Mouse (Mus musculus) bone marrow macrophage, adult 2 months (primary cell): ENCODE measurements around the gene Scyl1. TPM values are rescaled to one million over a fixed set of nuclear protein-coding genes. Genes with fewer than 3 reads are reported as not detected.

Experiments
- H3K27ac ChIP-seq: 2 replicates; pipeline ENCODE4 v1.5.1; 2012; ENCODE audit warnings: low read depth, low read length; ENCODE audit not compliant: insufficient read depth
- H3K4me1 ChIP-seq: 2 replicates; pipeline ENCODE4 v1.6.1; 2012; ENCODE audit warnings: low read length; ENCODE audit not compliant: control insufficient read depth, insufficient read depth
- H3K4me3 ChIP-seq: 2 replicates; pipeline ENCODE4 v1.5.1; 2012; ENCODE audit warnings: mild to moderate bottlenecking, low read length, moderate library complexity; ENCODE audit not compliant: insufficient read depth
- CTCF ChIP-seq: IDR thresholded peaks from 2 replicates; pipeline ENCODE4 v1.5.1; 2012; ENCODE audit warnings: low read depth, mild to moderate bottlenecking, low read length, moderate library complexity
- POLR2A ChIP-seq: IDR thresholded peaks from 2 replicates; pipeline ENCODE4 v1.6.1; 2012; ENCODE audit warnings: mild to moderate bottlenecking, low read depth, low read length, borderline replicate concordance
- polyA plus RNA-seq: library from polyadenylated mRNA; stranded (reverse); fragments of >200 nt; gene quantifications from 2 replicates; pipeline ENCODE4 v1.2.4, GENCODE M21; 2012; ENCODE audit not compliant: missing spikeins, insufficient read depth, insufficient read length

Scyl1 gene
- polyA plus RNA-seq, 1 experiment: 48.3 TPM

DNA sequence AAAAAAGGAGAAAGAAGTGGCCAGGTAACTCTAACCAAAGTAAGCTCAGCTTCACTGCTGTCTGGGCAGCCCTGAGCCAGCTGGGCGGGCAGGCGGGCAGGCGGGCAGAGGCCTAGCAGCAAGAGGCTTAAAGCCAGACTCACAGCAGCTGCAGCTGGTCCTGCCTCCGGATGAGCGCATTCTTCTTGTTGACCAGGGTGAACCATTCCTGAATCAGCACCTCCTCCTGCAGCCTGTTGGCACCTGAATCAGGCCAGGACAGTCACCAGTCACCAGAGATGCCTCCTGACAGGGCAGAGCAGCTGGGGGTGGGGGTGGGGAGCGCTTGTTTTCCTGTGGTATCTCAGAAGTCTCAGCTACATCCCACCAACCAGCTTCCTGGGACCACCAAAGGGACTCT is 61.2 kb downstream of the Scyl1 start:
- Histone ChIP-seq H3K27ac (no peak overlapping the region), H3K4me1 (peaks cover 43% of the 10 kb centered on the region), H3K4me3 (no peak overlapping the region)
- no peak for TF ChIP-seq CTCF
- TF ChIP-seq POLR2A: no peak

Other genes starting within 250 kb of the Scyl1 start
- gene Ovol1, start 210.8 kb downstream of the Scyl1 start, polyA plus RNA-seq: not detected in 2 replicates
- gene Ap5b1, start 203.4 kb downstream of the Scyl1 start, polyA plus RNA-seq: 13.5 and 14.4 TPM in 2 replicates
- gene Rnaseh2c, start 169.5 kb downstream of the Scyl1 start, polyA plus RNA-seq: 82.4 and 102 TPM in 2 replicates
- 56.1 and 56.6 TPM in 2 replicates for gene Kat5, start 161.2 kb downstream of the Scyl1 start, polyA plus RNA-seq
- gene Rela, start 133.9 kb downstream of the Scyl1 start, polyA plus RNA-seq: 77.1 and 93.4 TPM in 2 replicates
- gene Sipa1, start 107.7 kb downstream of the Scyl1 start, polyA plus RNA-seq: 93.4 and 117 TPM in 2 replicates
- gene Map3k11, start 82.7 kb downstream of the Scyl1 start, polyA plus RNA-seq: 79.9 and 99.1 TPM in 2 replicates
- gene Pcnx3, start 82.5 kb downstream of the Scyl1 start, polyA plus RNA-seq: 43.3 and 54.9 TPM in 2 replicates
- not detected in 2 replicates for gene Kcnk7, start 67.1 kb downstream of the Scyl1 start, polyA plus RNA-seq
- 123 and 125 TPM in 2 replicates for gene Ehbp1l1, start 45.1 kb downstream of the Scyl1 start, polyA plus RNA-seq
- 167 and 176 TPM in 2 replicates for gene Fam89b, start 41.8 kb downstream of the Scyl1 start, polyA plus RNA-seq
- 11.4 and 15.7 TPM in 2 replicates for gene Ltbp3, start 30.5 kb downstream of the Scyl1 start, polyA plus RNA-seq
- gene Frmd8, start 103.9 kb upstream of the Scyl1 start, polyA plus RNA-seq: 24.6 and 25.2 TPM in 2 replicates
- 74.2 and 78.0 TPM in 2 replicates for gene Slc25a45, start 106.4 kb upstream of the Scyl1 start, polyA plus RNA-seq
- 0.61 and 0.70 TPM in 2 replicates for gene Tigd3, start 122.7 kb upstream of the Scyl1 start, polyA plus RNA-seq
- 69.3 and 75.2 TPM in 2 replicates for gene Dpf2, start 141.6 kb upstream of the Scyl1 start, polyA plus RNA-seq
- gene Cdc42ep2, start 153.4 kb upstream of the Scyl1 start, polyA plus RNA-seq: 2.5 and 2.6 TPM in 2 replicates
- gene Pola2, start 192.8 kb upstream of the Scyl1 start, polyA plus RNA-seq: 24.7 and 24.8 TPM in 2 replicates
- gene Slc22a20, start 214.7 kb upstream of the Scyl1 start, polyA plus RNA-seq: not detected in 2 replicates
- gene Capn1, start 244.5 kb upstream of the Scyl1 start, polyA plus RNA-seq: 32.7 and 38.3 TPM in 2 replicates